Mouse (Mus musculus) forebrain, embryonic 10.5 days (tissue): ENCODE measurements around the gene Padi2. TPM values are rescaled to one million over a fixed set of nuclear protein-coding genes. Genes with fewer than 3 reads are reported as not detected.

Experiments
- DNase-seq: peaks from one replicate; pipeline ENCODE4 v3.0.0-alpha.2; 2017; ENCODE audit warnings: low spot score; ENCODE audit errors: extremely low spot score
- H3K27ac ChIP-seq: fragments of 300-500 bp; sonication (generic); 2 replicates; pipeline ENCODE4 v1.5.1; 2016; ENCODE audit warnings: mild to moderate bottlenecking
- H3K27me3 ChIP-seq: fragments of 300-500 bp; sonication (generic); 2 replicates; pipeline ENCODE4 v1.6.1; 2016; ENCODE audit warnings: mild to moderate bottlenecking; ENCODE audit not compliant: poor library complexity, severe bottlenecking
- H3K36me3 ChIP-seq: fragments of 300-500 bp; sonication (generic); replicated peaks from 2 replicates; pipeline ENCODE4 v1.6.1; 2016; ENCODE audit warnings: mild to moderate bottlenecking, moderate library complexity
- H3K4me1 ChIP-seq: fragments of 300-500 bp; sonication (generic); 2 replicates; pipeline ENCODE4 v1.6.1; 2016
- H3K4me3 ChIP-seq: fragments of 300-500 bp; sonication (generic); 2 replicates; pipeline ENCODE4 v1.5.1; 2016; ENCODE audit warnings: mild to moderate bottlenecking, moderate library complexity
- H3K9me3 ChIP-seq: fragments of 300-500 bp; sonication (generic); 2 replicates; pipeline ENCODE4 v1.6.1; 2016; ENCODE audit warnings: mild to moderate bottlenecking, moderate library complexity
- WGBS: fragments of 180-500 bp; shearing (Covaris S2); methylation state at CpG from one replicate; pipeline ENCODE4 v1.1.7; 2016; 5-methylcytosine and 5-hydroxymethylcytosine counted together
- polyA plus RNA-seq: library from polyadenylated mRNA; unstranded; fragments of >200 nt; fragmentation: Nextera tagmentation; extraction: Ambion mirVana; gene quantifications from 2 replicates; pipeline ENCODE4 v1.2.1, GENCODE M21; 2016

Gene Padi2
- polyA plus RNA-seq, 1 experiment from 2014 or later = 0.66 TPM

- Histone ChIP-seq H3K4me3 (no peak overlapping the region), H3K27me3 (no peaks in the 10 kb centered on the region), H3K4me1 (no peaks in the 10 kb centered on the region), H3K9me3 (no peaks in the 10 kb centered on the region), H3K27ac (no peak overlapping the region), H3K36me3 (peaks cover 99% of the 10 kb centered on the region)
- WGBS = 91% methylated on average over 13 of the region's 13 CpGs
- no peak for DNase-seq
These were observed 65.5 kb downstream of the Padi2 start for GRCm38 (mm10) chr4:140971691-140972090.

- H3K9me3 ChIP-seq = no peaks in the 10 kb centered on the region
- no peak overlapping the region for H3K27ac ChIP-seq
- no peak overlapping the region for H3K4me3 ChIP-seq
- no peak for DNase-seq
- H3K4me1 ChIP-seq = no peaks in the 10 kb centered on the region
- H3K36me3 ChIP-seq = peaks cover 100% of the 10 kb centered on the region
- 97% methylated on average over 6 of the region's 6 CpGs for WGBS
- no peaks in the 10 kb centered on the region for H3K27me3 ChIP-seq
These were observed 68.3 kb downstream of the Padi2 start for GRCm38 (mm10) chr4:140974408-140974807.

- 97% methylated on average over 7 of the region's 7 CpGs for WGBS
- H3K9me3 ChIP-seq = no peaks in the 10 kb centered on the region
- no peak for DNase-seq
- H3K27ac ChIP-seq = no peak overlapping the region
- peaks cover 99% of the 10 kb centered on the region for H3K36me3 ChIP-seq
- no peaks in the 10 kb centered on the region for H3K27me3 ChIP-seq
- H3K4me3 ChIP-seq = no peak overlapping the region
- H3K4me1 ChIP-seq = no peaks in the 10 kb centered on the region
These were observed 69.2 kb downstream of the Padi2 start for GRCm38 (mm10) chr4:140975356-140975755.

GRCm38 (mm10) chr4:140977278-140977677 is 71.1 kb downstream of the Padi2 start:
- H3K9me3 ChIP-seq = peaks cover 9% of the 10 kb centered on the region; the same call in 1 of the 2 replicates
- no peak overlapping the region for H3K4me3 ChIP-seq
- no peak overlapping the region for H3K27ac ChIP-seq
- no peaks in the 10 kb centered on the region; the same call in 1 of the 2 replicates for H3K4me1 ChIP-seq
- no peak for DNase-seq
- WGBS = 92% methylated on average over 10 of the region's 10 CpGs
- H3K36me3 ChIP-seq = peaks cover 92% of the 10 kb centered on the region
- H3K27me3 ChIP-seq = no peaks in the 10 kb centered on the region

- Histone ChIP-seq H3K36me3 (peaks cover 83% of the 10 kb centered on the region), H3K4me1 (peaks cover 7% of the 10 kb centered on the region), H3K4me3 (no peak overlapping the region), H3K27me3 (no peaks in the 10 kb centered on the region), H3K27ac (no peak overlapping the region), H3K9me3 (peaks cover 9% of the 10 kb centered on the region; the same call in 1 of the 2 replicates)
- 97% methylated on average over 14 of the region's 14 CpGs for WGBS
- no peak for DNase-seq
These were observed 71.9 kb downstream of the Padi2 start for GRCm38 (mm10) chr4:140977886-140978692.

GRCm38 (mm10) chr4:140981605-140982004 is 75.5 kb downstream of the Padi2 start:
- 88% methylated on average over 2 of the region's 2 CpGs for WGBS
- peaks cover 48% of the 10 kb centered on the region for H3K36me3 ChIP-seq
- peaks cover 22% of the 10 kb centered on the region for H3K4me1 ChIP-seq
- peaks cover 9% of the 10 kb centered on the region; the same call in 1 of the 2 replicates for H3K9me3 ChIP-seq
- no peak for DNase-seq
- no peak overlapping the region for H3K4me3 ChIP-seq
- H3K27me3 ChIP-seq = no peaks in the 10 kb centered on the region
- H3K27ac ChIP-seq = no peak overlapping the region

- H3K4me3 ChIP-seq = no peak overlapping the region
- H3K9me3 ChIP-seq = peaks cover 9% of the 10 kb centered on the region; the same call in 1 of the 2 replicates
- WGBS = 61% methylated on average over 4 of the region's 4 CpGs
- H3K4me1 ChIP-seq = peaks cover 31% of the 10 kb centered on the region
- no peak for DNase-seq
- peaks cover 36% of the 10 kb centered on the region for H3K36me3 ChIP-seq
- H3K27ac ChIP-seq = peak overlapping the region; percentile 67; the same call in 1 of the 2 replicates
- H3K27me3 ChIP-seq = no peaks in the 10 kb centered on the region
These were observed 76.7 kb downstream of the Padi2 start for GRCm38 (mm10) chr4:140982808-140983207.

- H3K4me3 ChIP-seq = no peak overlapping the region
- 18% methylated on average over 9 of the region's 9 CpGs for WGBS
- peaks cover 9% of the 10 kb centered on the region; the same call in 1 of the 2 replicates for H3K9me3 ChIP-seq
- H3K27ac ChIP-seq = peak overlapping the region; percentile 67
- H3K27me3 ChIP-seq = no peaks in the 10 kb centered on the region
- H3K4me1 ChIP-seq = peaks cover 37% of the 10 kb centered on the region
- DNase-seq = no peak
- H3K36me3 ChIP-seq = peaks cover 30% of the 10 kb centered on the region
These were observed 77.3 kb downstream of the Padi2 start for GRCm38 (mm10) chr4:140983442-140983841.

- WGBS = 91% methylated on average over 6 of the region's 6 CpGs
- peaks cover 19% of the 10 kb centered on the region for H3K36me3 ChIP-seq
- no peak for DNase-seq
- peaks cover 9% of the 10 kb centered on the region; the same call in 1 of the 2 replicates for H3K9me3 ChIP-seq
- peaks cover 48% of the 10 kb centered on the region for H3K4me1 ChIP-seq
- H3K4me3 ChIP-seq = no peak overlapping the region
- no peak overlapping the region for H3K27ac ChIP-seq
- no peaks in the 10 kb centered on the region for H3K27me3 ChIP-seq
These were observed 78.4 kb downstream of the Padi2 start for GRCm38 (mm10) chr4:140984544-140984943.

GRCm38 (mm10) chr4:140986024-140986710 is 80.0 kb downstream of the Padi2 start:
- WGBS = 28% methylated on average over 15 of the region's 15 CpGs
- H3K4me3 ChIP-seq = peak overlapping the region; percentile 74
- peaks cover 56% of the 10 kb centered on the region for H3K4me1 ChIP-seq
- peaks cover 8% of the 10 kb centered on the region for H3K36me3 ChIP-seq
- peak overlapping the region; percentile 87 for H3K27ac ChIP-seq
- peaks cover 9% of the 10 kb centered on the region; the same call in 1 of the 2 replicates for H3K9me3 ChIP-seq
- H3K27me3 ChIP-seq = no peaks in the 10 kb centered on the region
- no peak for DNase-seq

- under 1% methylated on average over 58 of the region's 58 CpGs for WGBS
- Histone ChIP-seq H3K9me3 (peaks cover 2% of the 10 kb centered on the region; the same call in 1 of the 2 replicates), H3K27ac (peak within 1 kb of the TSS; percentile 87), H3K27me3 (no peaks in the 10 kb centered on the region), H3K36me3 (peaks cover 6% of the 10 kb centered on the region; the same call in 1 of the 2 replicates), H3K4me1 (peaks cover 61% of the 10 kb centered on the region), H3K4me3 (peak within 1 kb of the TSS; percentile 74)
- DNase-seq = peak; percentile 86
These were observed 80.7 kb downstream of the Padi2 start, which contains the start of gene Atp13a2 for GRCm38 (mm10) chr4:140986711-140987395. Gene Atp13a2 (plus strand): TSS chr4:140986873.

- Histone ChIP-seq H3K4me1 (peaks cover 64% of the 10 kb centered on the region), H3K27ac (peak overlapping the region; percentile 87), H3K4me3 (peak overlapping the region; percentile 74), H3K9me3 (no peaks in the 10 kb centered on the region), H3K27me3 (no peaks in the 10 kb centered on the region), H3K36me3 (peaks cover 12% of the 10 kb centered on the region)
- no peak for DNase-seq
- 39% methylated on average over 7 of the region's 7 CpGs for WGBS
These were observed 81.3 kb downstream of the Padi2 start for GRCm38 (mm10) chr4:140987476-140987875.
